In genomic region chr9:44311136-44312134, GRCm38 (mm10) we compare ENCODE assay signal across 8 mouse cellular contexts. TPM values are rescaled to one million over a fixed set of nuclear protein-coding genes. Genes with fewer than 3 reads are reported as not detected.
A peak's percentile ranks its signal among the peaks of the same experiment; 100 is the strongest.
DNase-seq lines count a peak whose midpoint lies in the region; ATAC-seq and TF ChIP-seq lines count a peak whose summit lies in the region.

No protein-coding gene starts in this region.

- peaks cover 18% of the 10 kb centered on the region for H3K4me1 ChIP-seq in forebrain, embryonic 12.5 days
- peaks cover 11% of the 10 kb centered on the region for H3K4me1 ChIP-seq in intestine, embryonic 15.5 days (replicated peaks)
- H3K4me1 ChIP-seq in lung, embryonic 14.5 days (ENCODE audit: insufficient read depth) = peaks cover 5% of the 10 kb centered on the region; the same call in 1 of the 2 replicates
- H3K4me1 ChIP-seq in stomach, embryonic 16.5 days (ENCODE audit: control insufficient read depth, insufficient read depth, low read length) = peaks cover 13% of the 10 kb centered on the region

- no peaks in the 10 kb centered on the region for H3K9me3 ChIP-seq in forebrain, embryonic 12.5 days
- no peaks in the 10 kb centered on the region for H3K9me3 ChIP-seq in intestine, embryonic 15.5 days
- H3K9me3 ChIP-seq in lung, embryonic 14.5 days (ENCODE audit: low read depth, low read length) = no peaks in the 10 kb centered on the region
- H3K9me3 ChIP-seq in stomach, embryonic 16.5 days (replicated peaks; ENCODE audit: control insufficient read depth, low read length) = no peaks in the 10 kb centered on the region

- H3K27ac ChIP-seq in forebrain, embryonic 12.5 days = peak overlapping the region; percentile 36; the same call in 1 of the 2 replicates
- H3K27ac ChIP-seq in intestine, embryonic 15.5 days = 0 out of 2 replicates have a peak overlapping the region, but pooled peaks have one; percentile 5
- peak overlapping the region; percentile 66; the same call in 1 of the 2 replicates for H3K27ac ChIP-seq in lung, embryonic 14.5 days (ENCODE audit: low read depth)
- H3K27ac ChIP-seq in stomach, embryonic 16.5 days (ENCODE audit: low read length) = peak overlapping the region; percentile 43

- no peak for ATAC-seq in forebrain, embryonic 12.5 days (ENCODE audit: low FRiP score)
- peak; percentile 79 for ATAC-seq in intestine, embryonic 15.5 days
- ATAC-seq in lung, embryonic 14.5 days (ENCODE audit: insufficient read depth) = peak; percentile 81
- ATAC-seq in stomach, embryonic 16.5 days (ENCODE audit: insufficient read depth, low FRiP score) = peak; percentile 81
- ATAC-seq in monocyte, adult 5-6 weeks (replicated peaks; ENCODE audit: insufficient number of reproducible peaks, low FRiP score, low TSS enrichment, poor library complexity, severe bottlenecking) = no peak

- H3K27me3 ChIP-seq in forebrain, embryonic 12.5 days = peaks cover 4% of the 10 kb centered on the region
- no peaks in the 10 kb centered on the region for H3K27me3 ChIP-seq in intestine, embryonic 15.5 days (replicated peaks)
- no peaks in the 10 kb centered on the region for H3K27me3 ChIP-seq in lung, embryonic 14.5 days (ENCODE audit: insufficient read depth, low read length)
- no peaks in the 10 kb centered on the region for H3K27me3 ChIP-seq in stomach, embryonic 16.5 days (ENCODE audit: control insufficient read depth, insufficient read depth, low read length)

- TF ChIP-seq CTCF in lung, embryonic 14.5 days (IDR thresholded peaks at IDR 0.05; ENCODE audit: low read depth) = 0 out of 2 replicates have a peak, but pooled peaks have one; percentile 8

- H3K9ac ChIP-seq in forebrain, embryonic 12.5 days = peak overlapping the region; percentile 12; the same call in 1 of the 2 replicates
- H3K9ac ChIP-seq in intestine, embryonic 15.5 days = peak overlapping the region; percentile 14; the same call in 1 of the 2 replicates
- peak overlapping the region; percentile 47; the same call in 1 of the 2 replicates for H3K9ac ChIP-seq in lung, embryonic 14.5 days
- peak overlapping the region; percentile 63 for H3K9ac ChIP-seq in stomach, embryonic 16.5 days (ENCODE audit: low read length)

- WGBS in forebrain, embryonic 12.5 days = 4% methylated on average over 27 of the region's 27 CpGs
- WGBS in intestine, embryonic 15.5 days = 13% methylated on average over 27 of the region's 27 CpGs
- 13% methylated on average over 27 of the region's 27 CpGs for WGBS in lung, embryonic 14.5 days
- 16% methylated on average over 27 of the region's 27 CpGs for WGBS in stomach, embryonic 16.5 days

- peaks cover 46% of the 10 kb centered on the region for H3K36me3 ChIP-seq in forebrain, embryonic 12.5 days (replicated peaks)
- peaks cover 22% of the 10 kb centered on the region for H3K36me3 ChIP-seq in intestine, embryonic 15.5 days
- peaks cover 36% of the 10 kb centered on the region for H3K36me3 ChIP-seq in lung, embryonic 14.5 days (ENCODE audit: insufficient read depth)
- H3K36me3 ChIP-seq in stomach, embryonic 16.5 days (ENCODE audit: control insufficient read depth, insufficient read depth, low read length) = peaks cover 14% of the 10 kb centered on the region

- DNase-seq in R1 (ENCODE audit: low read depth, low spot score) = peak; percentile 98
- peak; percentile 57 for DNase-seq in lung, embryonic 14.5 days
- no peak for DNase-seq in layer of hippocampus, adult 9-11 months
- DNase-seq in layer of hippocampus, postnatal 25 days (ENCODE audit: extremely low spot score in 1 of 2, low spot score in 1 of 2) = no peak

- H3K4me3 ChIP-seq in forebrain, embryonic 12.5 days (replicated peaks) = peak overlapping the region; percentile 4; the same call in 1 of the 2 replicates
- 0 out of 2 replicates have a peak overlapping the region, but pooled peaks have one; percentile 4 for H3K4me3 ChIP-seq in intestine, embryonic 15.5 days (replicated peaks)
- peak overlapping the region; percentile 12; the same call in 1 of the 2 replicates for H3K4me3 ChIP-seq in lung, embryonic 14.5 days (ENCODE audit: low read depth, low read length)
- H3K4me3 ChIP-seq in stomach, embryonic 16.5 days (replicated peaks; ENCODE audit: low read length) = peak overlapping the region; percentile 7; the same call in 1 of the 2 replicates

- peak overlapping the region; percentile 19; the same call in 1 of the 2 replicates for H3K4me2 ChIP-seq in forebrain, embryonic 12.5 days
- peak overlapping the region; percentile 50 for H3K4me2 ChIP-seq in intestine, embryonic 15.5 days (replicated peaks)
- H3K4me2 ChIP-seq in lung, embryonic 14.5 days = peak overlapping the region; percentile 24
- H3K4me2 ChIP-seq in stomach, embryonic 16.5 days (ENCODE audit: low read depth, low read length) = peak overlapping the region; percentile 48

RNA-seq across cellular contexts. Expression of gene Hinfp, which starts 6.0 kb away (rescaled TPM):
- 34.6 and 35.5 TPM in 2 replicates for polyA plus RNA-seq in forebrain, embryonic 12.5 days (2016; fragmentation: Nextera tagmentation; extraction: Ambion mirVana)
- polyA plus RNA-seq in intestine, embryonic 15.5 days (2015; fragmentation: Nextera tagmentation; extraction: Ambion mirVana) = 19.9 and 21.2 TPM in 2 replicates
- 19.1 and 20.1 TPM in 2 replicates for polyA plus RNA-seq in lung, embryonic 14.5 days (2014; fragmentation: Nextera tagmentation; extraction: Ambion mirVana)
- polyA plus RNA-seq in stomach, embryonic 16.5 days (2015; fragmentation: Nextera tagmentation; extraction: Ambion mirVana) = 21.2 and 23.6 TPM in 2 replicates
- 22.9 to 34.0 TPM (median 23.0 TPM) in 3 replicates for total RNA-seq in monocyte, adult 5-6 weeks (2017)
- total RNA-seq in layer of hippocampus, postnatal 25 days (2021) = 10 to 100 TPM; 28.1 to 31.2 TPM

RNA-seq across cellular contexts. Expression of gene C2cd2l, which starts 8.7 kb away (rescaled TPM):
- polyA plus RNA-seq in forebrain, embryonic 12.5 days (2016; fragmentation: Nextera tagmentation; extraction: Ambion mirVana) = 16.5 and 16.9 TPM in 2 replicates
- 6.8 and 10.6 TPM in 2 replicates for polyA plus RNA-seq in intestine, embryonic 15.5 days (2015; fragmentation: Nextera tagmentation; extraction: Ambion mirVana)
- polyA plus RNA-seq in lung, embryonic 14.5 days (2014; fragmentation: Nextera tagmentation; extraction: Ambion mirVana) = 6.7 and 8.6 TPM in 2 replicates
- 6.7 and 8.0 TPM in 2 replicates for polyA plus RNA-seq in stomach, embryonic 16.5 days (2015; fragmentation: Nextera tagmentation; extraction: Ambion mirVana)
- 6.0 to 18.9 TPM (median 12.2 TPM) in 3 replicates for total RNA-seq in monocyte, adult 5-6 weeks (2017)
- total RNA-seq in layer of hippocampus, postnatal 25 days (2021) = 100 to 1,000 TPM; 196 to 200 TPM

RNA-seq across cellular contexts. Expression of gene Dpagt1, which starts 14.4 kb away (rescaled TPM):
- 38.9 and 39.3 TPM in 2 replicates for polyA plus RNA-seq in forebrain, embryonic 12.5 days (2016; fragmentation: Nextera tagmentation; extraction: Ambion mirVana)
- 38.2 and 38.6 TPM in 2 replicates for polyA plus RNA-seq in intestine, embryonic 15.5 days (2015; fragmentation: Nextera tagmentation; extraction: Ambion mirVana)
- 41.0 and 43.4 TPM in 2 replicates for polyA plus RNA-seq in lung, embryonic 14.5 days (2014; fragmentation: Nextera tagmentation; extraction: Ambion mirVana)
- 32.0 and 40.6 TPM in 2 replicates for polyA plus RNA-seq in stomach, embryonic 16.5 days (2015; fragmentation: Nextera tagmentation; extraction: Ambion mirVana)
- total RNA-seq in monocyte, adult 5-6 weeks (2017) = 1.8 to 5.6 TPM (median 2.3 TPM) in 3 replicates
- 10 to 100 TPM; 14.2 to 15.8 TPM for total RNA-seq in layer of hippocampus, postnatal 25 days (2021)

RNA-seq across cellular contexts. Expression of gene Abcg4, which starts 23.0 kb away (rescaled TPM):
- polyA plus RNA-seq in forebrain, embryonic 12.5 days (2016; fragmentation: Nextera tagmentation; extraction: Ambion mirVana) = 10.1 and 12.4 TPM in 2 replicates
- polyA plus RNA-seq in intestine, embryonic 15.5 days (2015; fragmentation: Nextera tagmentation; extraction: Ambion mirVana) = 2.5 and 2.9 TPM in 2 replicates
- polyA plus RNA-seq in lung, embryonic 14.5 days (2014; fragmentation: Nextera tagmentation; extraction: Ambion mirVana) = 2.4 and 2.7 TPM in 2 replicates
- 5.2 and 5.3 TPM in 2 replicates for polyA plus RNA-seq in stomach, embryonic 16.5 days (2015; fragmentation: Nextera tagmentation; extraction: Ambion mirVana)
- not detected in 3 replicates for total RNA-seq in monocyte, adult 5-6 weeks (2017)
- 10 to 100 TPM; 65.0 to 79.6 TPM for total RNA-seq in layer of hippocampus, postnatal 25 days (2021)

RNA-seq across cellular contexts. Expression of gene H2afx, which starts 23.1 kb away (rescaled TPM):
- polyA plus RNA-seq in forebrain, embryonic 12.5 days (2016; fragmentation: Nextera tagmentation; extraction: Ambion mirVana) = 477 and 482 TPM in 2 replicates
- 280 and 298 TPM in 2 replicates for polyA plus RNA-seq in intestine, embryonic 15.5 days (2015; fragmentation: Nextera tagmentation; extraction: Ambion mirVana)
- 391 and 419 TPM in 2 replicates for polyA plus RNA-seq in lung, embryonic 14.5 days (2014; fragmentation: Nextera tagmentation; extraction: Ambion mirVana)
- polyA plus RNA-seq in stomach, embryonic 16.5 days (2015; fragmentation: Nextera tagmentation; extraction: Ambion mirVana) = 203 and 218 TPM in 2 replicates
- total RNA-seq in monocyte, adult 5-6 weeks (2017) = 8.1 to 12.3 TPM (median 8.6 TPM) in 3 replicates
- 10 to 100 TPM; 50.6 to 58.4 TPM for total RNA-seq in layer of hippocampus, postnatal 25 days (2021)

Comparison
In these comparisons a context has a peak if more than half of its experiments do, and no peak if none do; other contexts are left out.
1. DNase-seq: peak in R1 (single experiment) and lung, embryonic 14.5 days (single experiment); none in layer of hippocampus, adult 9-11 months (single experiment) and layer of hippocampus, postnatal 25 days (0 of 2).
2. ATAC-seq: peak in intestine, embryonic 15.5 days (single experiment), lung, embryonic 14.5 days (single experiment) and stomach, embryonic 16.5 days (single experiment); none in forebrain, embryonic 12.5 days (single experiment) and monocyte, adult 5-6 weeks (single experiment).
3. H3K27ac ChIP-seq: peak in every context shown above with its lines; median percentile 66 in lung, embryonic 14.5 days; 43 in stomach, embryonic 16.5 days; 36 in forebrain, embryonic 12.5 days; 5 in intestine, embryonic 15.5 days.
4. H3K9ac ChIP-seq: peak in every context shown above with its lines; median percentile 63 in stomach, embryonic 16.5 days; 47 in lung, embryonic 14.5 days; 14 in intestine, embryonic 15.5 days; 12 in forebrain, embryonic 12.5 days.
5. Peak in every context shown above with its lines, with median percentiles within 50 percentile points of each other: H3K4me2 ChIP-seq and H3K4me3 ChIP-seq.